Mouse (Mus musculus) kidney, adult 2 months (tissue): Measurements from ENCODE around the gene Osm.

Source experiments
- CTCF ChIP-seq: fragments of 200-500 bp; conservative IDR thresholded peaks from 2 replicates; pipeline ENCODE4 v1.5.1; 2011; ENCODE audit warnings: low read depth, mild to moderate bottlenecking, control low read depth, low read length, moderate library complexity, mixed read lengths; ENCODE audit not compliant: insufficient read depth, insufficient read length
- POLR2A ChIP-seq: fragments of 200-500 bp; IDR thresholded peaks from one replicate; pipeline ENCODE4 v1.6.1; 2011; ENCODE audit warnings: low read depth, low read length, control low read depth

DNA sequence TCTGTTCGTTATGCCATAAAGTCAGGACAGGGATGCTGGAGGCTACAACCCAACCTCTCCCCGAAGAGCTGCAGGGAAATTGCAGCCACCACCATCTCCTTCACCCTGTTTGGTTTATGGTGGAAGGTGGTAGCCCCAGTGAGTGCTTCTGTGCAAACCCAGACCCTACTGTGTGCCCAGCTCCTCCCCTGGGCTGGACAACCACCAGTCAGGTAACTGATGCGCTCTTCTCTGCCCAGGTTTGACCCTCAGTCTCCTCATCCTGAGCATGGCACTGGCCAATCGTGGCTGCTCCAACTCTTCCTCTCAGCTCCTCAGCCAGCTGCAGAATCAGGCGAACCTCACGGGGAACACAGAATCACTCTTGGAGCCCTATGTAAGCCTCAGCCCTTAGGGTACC lies 1.9 kb downstream of the Osm start:
- TF ChIP-seq CTCF: no peak
- TF ChIP-seq POLR2A: no peak
